In genomic region chr2:32788581-32788980, GRCm38 (mm10) we compare ENCODE assay signal across 32 mouse cellular contexts. TPM values are rescaled to one million over a fixed set of nuclear protein-coding genes. Genes with fewer than 3 reads are reported as not detected.
"Had no signal": no experiment of that assay in that cellular context is flagged by ENCODE, and none has a peak within 500 bp of the region (broad histone marks: within the 10 kb centered on the region; RNA-seq: fewer than 3 reads in every experiment).

No protein-coding gene starts in this region.

- H3K9me3 ChIP-seq: heart, embryonic 10.5 days; heart, embryonic 12.5 days; heart, embryonic 15.5 days; hindbrain, embryonic 13.5 days; hindbrain, embryonic 15.5 days; kidney, embryonic 15.5 days; limb, embryonic 10.5 days; limb, embryonic 12.5 days had no signal

- DNase-seq: gastrocnemius, postnatal 14 days; gastrocnemius, postnatal 36 days; heart, adult 11 months; heart, postnatal 14 days; heart, postnatal 36 days; kidney, adult 11 months; kidney, adult 2 months; kidney, adult 9 months; kidney, postnatal 14 days; kidney, postnatal 36 days; layer of hippocampus, adult 9-11 months; layer of hippocampus, postnatal 36 days; liver had no signal

- H3K27me3 ChIP-seq: heart, embryonic 12.5 days; heart, embryonic 15.5 days; hindbrain, embryonic 13.5 days; hindbrain, embryonic 15.5 days; kidney, embryonic 15.5 days; limb, embryonic 12.5 days had no signal

- H3K4me2 ChIP-seq: heart, embryonic 12.5 days; heart, embryonic 15.5 days; hindbrain, embryonic 13.5 days; hindbrain, embryonic 15.5 days; kidney, embryonic 15.5 days; limb, embryonic 12.5 days; liver, embryonic 11.5 days had no signal

- H3K27ac ChIP-seq: heart, embryonic 10.5 days; heart, embryonic 15.5 days; hindbrain, embryonic 13.5 days; hindbrain, embryonic 15.5 days; hindbrain, postnatal 0 days; kidney, embryonic 15.5 days; kidney, postnatal 0 days; limb, embryonic 10.5 days; limb, embryonic 12.5 days had no signal

- ATAC-seq: hindbrain, postnatal 0 days; intestine, embryonic 16.5 days had no signal

- H3K4me3 ChIP-seq: heart, embryonic 10.5 days; heart, embryonic 12.5 days; heart, embryonic 15.5 days; hindbrain, embryonic 13.5 days; hindbrain, embryonic 15.5 days; kidney, embryonic 15.5 days; limb, embryonic 10.5 days; limb, embryonic 12.5 days had no signal

- H3K36me3 ChIP-seq: kidney, embryonic 15.5 days had no signal

- H3K9ac ChIP-seq: heart, embryonic 12.5 days; heart, embryonic 15.5 days; hindbrain, embryonic 13.5 days; hindbrain, embryonic 15.5 days; kidney, embryonic 15.5 days; limb, embryonic 12.5 days had no signal

RNA-seq across cellular contexts. Expression of gene Cfap157, which starts 4.4 kb away (rescaled TPM):
- total RNA-seq: gastrocnemius, adult 18-20 months; gastrocnemius, adult 8-10 months; gastrocnemius, postnatal 36 days; heart, adult 8-10 months; heart, postnatal 36 days; hematopoietic stem cell, adult 5-6 weeks; left cerebral cortex, postnatal 10 days had no signal
- polyA plus RNA-seq: kidney, adult 2 months; large intestine, adult 2 months had no signal

RNA-seq across cellular contexts. Expression of gene Ttc16, which starts 13.1 kb away (rescaled TPM):
- total RNA-seq: gastrocnemius, postnatal 14 days; gastrocnemius, postnatal 36 days; hematopoietic stem cell, adult 5-6 weeks had no signal

RNA-seq across cellular contexts. Expression of gene 6330409D20Rik, which starts 47.8 kb away (rescaled TPM):
- total RNA-seq: gastrocnemius, adult 18-20 months; gastrocnemius, adult 8-10 months; gastrocnemius, postnatal 14 days; gastrocnemius, postnatal 36 days; heart, adult 8-10 months; heart, postnatal 14 days; heart, postnatal 36 days; hematopoietic stem cell, adult 5-6 weeks had no signal
- polyA plus RNA-seq: gonadal fat pad, adult 2 months; heart, embryonic 12.5 days; intestine, embryonic 16.5 days; kidney, adult 2 months; kidney, embryonic 15.5 days; kidney, postnatal 0 days; large intestine, adult 2 months; limb, embryonic 10.5 days; limb, embryonic 12.5 days; liver, embryonic 11.5 days had no signal
